Mouse (Mus musculus): ENCODE results near the gene Tex14. TPM values are rescaled to one million over a fixed set of nuclear protein-coding genes. Genes with fewer than 3 reads are reported as not detected.
"Not testable (repeated sequence)": the region's sequence is repeated elsewhere in the genome, so short reads cannot be mapped to it uniquely, and the experiment has no call there.

The Tex14 gene
- polyA plus RNA-seq, 1 experiment from 2014 or later = not detected

GRCm38 (mm10) chr11:87471699-87471997, 66.8 kb downstream of the Tex14 start:
- not testable (repeated sequence) for DNase-seq (ENCODE audit: low spot score); H3K4me3 ChIP-seq; H3K36me3 ChIP-seq; H3K27ac ChIP-seq; H3K9me3 ChIP-seq
- Histone ChIP-seq H3K4me1 (replicated peaks) (peaks cover 16% of the 10 kb centered on the region), H3K27me3 (ENCODE audit: insufficient read depth, poor library complexity, severe bottlenecking) (peaks cover 16% of the 10 kb centered on the region)
- 0% methylated on average over 2 of the region's 3 CpGs for WGBS

DNA sequence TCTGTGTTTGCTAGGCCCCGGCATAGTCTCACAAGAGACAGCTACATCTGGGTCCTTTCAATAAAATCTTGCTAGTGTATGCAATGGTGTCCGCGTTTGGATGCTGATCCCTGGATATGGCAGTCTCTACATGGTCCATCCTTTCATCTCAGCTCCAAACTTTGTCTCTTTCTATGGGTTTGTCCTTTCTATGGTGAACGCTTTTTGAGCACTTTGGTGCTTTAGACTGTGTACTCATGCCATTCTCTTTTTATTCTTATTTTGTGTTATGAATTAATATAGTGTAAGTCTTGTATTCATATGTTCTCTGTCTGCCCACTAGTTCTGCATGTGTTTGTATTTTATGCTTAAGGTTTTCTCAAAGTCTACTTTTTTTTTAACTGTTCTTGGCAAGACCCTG, 67.2 kb downstream of the Tex14 start:
- 34% methylated on average over 4 of the region's 4 CpGs for WGBS
- not testable (repeated sequence) for H3K27ac ChIP-seq; DNase-seq (ENCODE audit: low spot score)

GRCm38 (mm10) chr11:87479172-87479571, 74.3 kb downstream of the Tex14 start:
- WGBS = 72% methylated on average over 2 of the region's 2 CpGs

More for the DNA sequence above, 67.2 kb downstream of the Tex14 start:
- H3K9me3 ChIP-seq, H3K36me3 ChIP-seq, H3K4me3 ChIP-seq: not testable (repeated sequence)
- Histone ChIP-seq H3K27me3 (ENCODE audit: insufficient read depth, poor library complexity, severe bottlenecking) (peaks cover 16% of the 10 kb centered on the region), H3K4me1 (replicated peaks) (peaks cover 16% of the 10 kb centered on the region)

DNA sequence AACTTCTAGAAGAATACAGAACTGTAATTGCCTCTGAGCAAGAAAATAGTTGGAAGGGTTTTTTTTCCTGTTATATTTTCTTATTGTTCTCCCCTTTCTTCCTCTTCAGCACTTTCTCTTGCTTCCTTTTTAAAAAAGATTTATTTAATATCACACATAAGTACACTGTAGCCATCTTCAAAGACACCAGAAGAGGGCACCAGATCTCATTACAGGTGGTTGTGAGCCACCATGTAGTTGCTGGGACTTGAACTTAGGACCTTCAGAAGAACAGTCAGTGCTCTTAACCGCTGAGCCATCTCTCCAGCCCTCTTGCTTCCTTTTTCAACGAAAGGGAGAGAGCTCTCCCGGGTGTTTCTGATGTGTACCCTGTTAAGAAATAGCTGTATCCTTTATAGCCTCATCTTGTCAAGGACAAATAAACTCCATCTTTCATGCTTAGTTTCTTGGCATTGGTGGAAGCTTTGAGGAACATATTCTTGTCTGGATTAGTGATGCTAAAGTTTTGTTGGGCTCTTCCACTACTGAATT, 79.0 kb downstream of the Tex14 start:
- no peak overlapping the region for H3K4me3 ChIP-seq
- H3K27me3 ChIP-seq (ENCODE audit: insufficient read depth, poor library complexity, severe bottlenecking) = no peaks in the 10 kb centered on the region
- H3K9me3 ChIP-seq = no peaks in the 10 kb centered on the region
- no peak overlapping the region for H3K27ac ChIP-seq
- 80% methylated on average over 3 of the region's 3 CpGs for WGBS
- H3K36me3 ChIP-seq = no peaks in the 10 kb centered on the region
- no peaks in the 10 kb centered on the region for H3K4me1 ChIP-seq (replicated peaks)
- DNase-seq (ENCODE audit: low spot score) = no peak

More at GRCm38 (mm10) chr11:87479172-87479571, 74.3 kb downstream of the Tex14 start:
- not testable (repeated sequence) for H3K4me3 ChIP-seq; H3K27ac ChIP-seq; H3K36me3 ChIP-seq; H3K27me3 ChIP-seq (ENCODE audit: insufficient read depth, poor library complexity, severe bottlenecking); H3K9me3 ChIP-seq; H3K4me1 ChIP-seq (replicated peaks); DNase-seq (ENCODE audit: low spot score)

- Histone ChIP-seq H3K27ac (no peak overlapping the region), H3K4me1 (replicated peaks) (no peaks in the 10 kb centered on the region), H3K9me3 (no peaks in the 10 kb centered on the region), H3K4me3 (no peak overlapping the region), H3K36me3 (no peaks in the 10 kb centered on the region), H3K27me3 (ENCODE audit: insufficient read depth, poor library complexity, severe bottlenecking) (no peaks in the 10 kb centered on the region)
- 90% methylated on average over 3 of the region's 3 CpGs for WGBS
- no peak for DNase-seq (ENCODE audit: low spot score)
Measured at GRCm38 (mm10) chr11:87488948-87489347, 84.1 kb downstream of the Tex14 start.

- H3K4me3 ChIP-seq = no peak overlapping the region
- DNase-seq (ENCODE audit: low spot score) = no peak
- 53% methylated on average over 5 of the region's 5 CpGs for WGBS
Measured at GRCm38 (mm10) chr11:87504690-87505214, 99.9 kb downstream of the Tex14 start.

DNA sequence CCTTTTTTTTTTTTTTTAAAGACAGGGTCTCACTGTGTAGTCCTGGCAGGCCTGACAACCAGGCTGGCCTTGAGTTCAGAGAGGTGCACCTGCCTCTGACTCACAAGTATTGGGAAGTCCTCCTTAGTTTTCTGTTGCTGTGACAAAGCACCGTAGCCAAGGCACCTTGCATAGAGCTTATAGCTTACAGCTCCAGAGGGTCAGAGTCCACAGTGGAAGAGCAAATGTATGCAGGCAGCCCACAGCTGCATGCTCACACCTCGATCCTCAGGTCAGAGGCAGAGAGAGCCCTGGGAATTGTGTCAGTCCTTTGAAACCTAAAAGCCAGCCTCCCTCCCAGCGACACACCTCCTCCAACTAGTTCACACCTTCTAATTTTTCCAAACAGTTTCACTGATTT, 101.6 kb downstream of the Tex14 start:
- no peak for DNase-seq (ENCODE audit: low spot score)
- Histone ChIP-seq H3K36me3 (no peaks in the 10 kb centered on the region), H3K27ac (no peak overlapping the region), H3K27me3 (ENCODE audit: insufficient read depth, poor library complexity, severe bottlenecking) (no peaks in the 10 kb centered on the region), H3K9me3 (no peaks in the 10 kb centered on the region), H3K4me1 (replicated peaks) (no peaks in the 10 kb centered on the region), H3K4me3 (no peak overlapping the region)
- WGBS = 78% methylated on average over 3 of the region's 3 CpGs

More at GRCm38 (mm10) chr11:87504690-87505214, 99.9 kb downstream of the Tex14 start:
- H3K27me3 ChIP-seq (ENCODE audit: insufficient read depth, poor library complexity, severe bottlenecking) = no peaks in the 10 kb centered on the region
- H3K36me3 ChIP-seq = no peaks in the 10 kb centered on the region
- no peaks in the 10 kb centered on the region for H3K4me1 ChIP-seq (replicated peaks)
- no peaks in the 10 kb centered on the region for H3K9me3 ChIP-seq
- no peak overlapping the region for H3K27ac ChIP-seq

DNA sequence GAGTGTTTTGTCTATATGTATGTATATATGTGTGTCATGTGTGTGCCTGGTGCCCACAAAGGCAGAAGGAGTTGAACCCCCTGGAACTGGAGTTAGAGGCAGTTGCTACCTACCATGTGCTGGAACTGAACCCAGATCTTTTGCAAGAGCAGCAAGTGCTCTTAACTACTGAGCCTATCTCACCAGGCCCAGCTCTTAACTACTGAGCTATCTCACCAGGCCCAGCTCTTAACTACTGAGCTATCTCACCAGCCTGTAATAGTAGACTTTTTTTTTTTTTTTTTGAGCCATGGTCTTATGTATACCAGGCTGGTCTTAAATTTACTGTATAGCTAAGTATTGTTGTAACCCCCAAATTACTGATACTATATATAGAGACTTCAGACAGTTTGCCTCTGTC, 102.2 kb downstream of the Tex14 start:
- Histone ChIP-seq H3K4me3 (no peak overlapping the region), H3K27me3 (ENCODE audit: insufficient read depth, poor library complexity, severe bottlenecking) (no peaks in the 10 kb centered on the region), H3K9me3 (no peaks in the 10 kb centered on the region), H3K36me3 (no peaks in the 10 kb centered on the region), H3K4me1 (replicated peaks) (no peaks in the 10 kb centered on the region), H3K27ac (no peak overlapping the region)
- no peak for DNase-seq (ENCODE audit: low spot score)

- no peaks in the 10 kb centered on the region for H3K9me3 ChIP-seq
- H3K4me3 ChIP-seq = no peak overlapping the region
- no peaks in the 10 kb centered on the region for H3K36me3 ChIP-seq
- H3K27me3 ChIP-seq (ENCODE audit: insufficient read depth, poor library complexity, severe bottlenecking) = no peaks in the 10 kb centered on the region
- 13% methylated on average over 2 of the region's 2 CpGs for WGBS
- peak; percentile 13 for DNase-seq (ENCODE audit: low spot score)
- H3K27ac ChIP-seq = no peak overlapping the region
- H3K4me1 ChIP-seq (replicated peaks) = no peaks in the 10 kb centered on the region
Measured at GRCm38 (mm10) chr11:87519260-87519659, 114.4 kb downstream of the Tex14 start.

DNA sequence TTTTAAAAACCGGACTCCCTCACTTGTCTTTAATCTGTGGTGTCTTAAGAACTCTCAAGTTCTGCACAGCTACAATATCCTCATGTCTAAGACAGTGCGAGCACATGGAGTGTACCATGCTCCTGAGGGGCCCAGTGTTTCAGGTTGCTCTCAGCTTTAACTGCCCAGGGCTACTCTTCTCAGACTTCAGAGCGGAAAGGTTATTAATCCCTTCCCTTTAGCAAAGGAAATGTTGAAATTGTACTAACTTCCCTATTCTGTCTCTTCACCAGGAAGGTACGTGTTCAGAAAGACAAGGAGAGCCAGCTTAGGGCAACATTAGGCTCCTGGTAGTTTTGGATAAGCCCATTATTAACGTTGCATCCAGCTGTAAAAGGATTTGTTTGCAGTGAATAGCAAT, 118.6 kb downstream of the Tex14 start:
- Histone ChIP-seq H3K4me3 (no peak overlapping the region), H3K4me1 (replicated peaks) (peaks cover 6% of the 10 kb centered on the region), H3K36me3 (no peaks in the 10 kb centered on the region), H3K9me3 (no peaks in the 10 kb centered on the region), H3K27me3 (ENCODE audit: insufficient read depth, poor library complexity, severe bottlenecking) (no peaks in the 10 kb centered on the region), H3K27ac (no peak overlapping the region)
- DNase-seq (ENCODE audit: low spot score) = no peak
- 74% methylated on average over 5 of the region's 5 CpGs for WGBS

- no peaks in the 10 kb centered on the region for H3K36me3 ChIP-seq
- H3K4me3 ChIP-seq = no peak overlapping the region
- peaks cover 6% of the 10 kb centered on the region for H3K4me1 ChIP-seq (replicated peaks)
- H3K27me3 ChIP-seq (ENCODE audit: insufficient read depth, poor library complexity, severe bottlenecking) = no peaks in the 10 kb centered on the region
- H3K27ac ChIP-seq = no peak overlapping the region
- no peaks in the 10 kb centered on the region for H3K9me3 ChIP-seq
- DNase-seq (ENCODE audit: low spot score) = no peak
Measured at GRCm38 (mm10) chr11:87523967-87524366, 119.1 kb downstream of the Tex14 start.

DNA sequence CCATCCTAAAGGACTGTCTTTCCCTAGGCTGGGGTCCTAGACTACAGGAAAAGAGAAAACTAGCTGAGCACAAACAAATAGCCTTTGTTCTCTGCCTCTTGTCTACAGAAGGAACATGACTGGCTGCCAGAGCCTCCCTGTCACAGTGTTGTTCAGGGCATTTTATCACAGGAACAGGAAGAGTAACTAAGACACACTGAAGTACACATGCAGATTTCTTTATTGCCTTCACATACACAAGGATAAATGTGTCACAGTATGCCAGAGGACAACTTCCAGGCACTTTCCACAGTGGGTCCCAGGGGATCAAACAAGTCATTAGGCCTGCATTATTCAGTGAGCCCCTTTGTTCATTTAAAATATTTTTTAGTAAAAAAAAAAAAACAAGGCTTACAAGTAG, 119.9 kb downstream of the Tex14 start:
- H3K36me3 ChIP-seq = no peaks in the 10 kb centered on the region
- no peak overlapping the region for H3K27ac ChIP-seq
- DNase-seq (ENCODE audit: low spot score) = no peak
- no peak overlapping the region for H3K4me3 ChIP-seq
- H3K4me1 ChIP-seq (replicated peaks) = peaks cover 6% of the 10 kb centered on the region
- no peaks in the 10 kb centered on the region for H3K9me3 ChIP-seq
- no peaks in the 10 kb centered on the region for H3K27me3 ChIP-seq (ENCODE audit: insufficient read depth, poor library complexity, severe bottlenecking)

DNA sequence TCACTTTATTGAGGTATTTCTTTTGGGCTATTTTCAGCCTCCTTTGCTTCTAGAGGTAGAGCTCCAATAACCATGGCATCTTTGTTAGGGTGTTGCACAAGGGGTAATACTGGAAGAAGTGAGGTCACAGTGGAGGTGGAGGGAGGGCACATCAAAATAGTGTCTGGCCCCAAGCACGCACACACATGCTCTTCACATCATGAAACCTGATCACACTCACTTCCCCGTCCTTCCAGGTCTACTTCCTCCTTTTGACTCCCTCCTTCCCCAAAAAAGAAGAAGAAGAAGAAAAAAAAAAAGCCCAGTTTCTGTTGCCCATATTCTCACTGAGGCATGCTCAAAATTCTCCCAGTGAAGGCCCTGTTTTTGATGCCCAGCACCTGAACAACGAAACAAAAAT, 122.5 kb downstream of the Tex14 start:
- Histone ChIP-seq H3K27ac (no peak overlapping the region), H3K27me3 (ENCODE audit: insufficient read depth, poor library complexity, severe bottlenecking) (no peaks in the 10 kb centered on the region), H3K9me3 (no peaks in the 10 kb centered on the region), H3K4me3 (no peak overlapping the region), H3K4me1 (replicated peaks) (peaks cover 6% of the 10 kb centered on the region), H3K36me3 (no peaks in the 10 kb centered on the region)
- WGBS = 85% methylated on average over 3 of the region's 3 CpGs
- no peak for DNase-seq (ENCODE audit: low spot score)

DNA sequence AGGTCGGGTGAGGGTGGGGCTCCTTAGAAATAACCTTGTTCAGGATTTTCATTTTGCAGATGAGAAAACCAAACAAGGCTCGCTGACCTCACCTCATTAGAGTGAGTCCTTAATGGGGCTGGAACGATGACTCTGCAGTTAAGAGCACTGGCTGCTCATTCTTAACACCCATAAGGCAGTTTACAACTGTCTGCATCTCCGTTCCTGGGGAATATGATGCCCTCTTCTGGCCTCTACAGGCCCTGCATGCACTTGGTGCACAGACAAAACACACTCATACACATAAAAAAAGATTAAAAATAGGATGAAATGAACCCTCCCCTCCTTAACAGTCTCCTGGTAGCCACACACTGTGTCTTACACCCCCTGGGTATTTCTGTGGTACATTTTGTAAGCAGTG, 123.1 kb downstream of the Tex14 start:
- H3K4me1 ChIP-seq (replicated peaks) = peaks cover 6% of the 10 kb centered on the region
- no peak overlapping the region for H3K27ac ChIP-seq
- no peaks in the 10 kb centered on the region for H3K36me3 ChIP-seq
- no peaks in the 10 kb centered on the region for H3K9me3 ChIP-seq
- H3K27me3 ChIP-seq (ENCODE audit: insufficient read depth, poor library complexity, severe bottlenecking) = no peaks in the 10 kb centered on the region
- no peak overlapping the region for H3K4me3 ChIP-seq
- 62% methylated on average over 4 of the region's 4 CpGs for WGBS
- DNase-seq (ENCODE audit: low spot score) = no peak

Measured in hindbrain, embryonic 10.5 days (tissue).